Mouse (Mus musculus) midbrain, embryonic 11.5 days (tissue): ENCODE measurements at regions not wholly inside any gene's neighbourhood (a gene's known extent, or its start where the extent isn't known, plus 50 kb on each side); places are given as distances from the start of the nearest gene placed in this dataset.

Experiments used
- ATAC-seq: fragments of 200-750 bp; cut with Nextera tagmentation; 2 replicates; pipeline ENCODE4 v1.8.0; 2017; ENCODE audit warnings: moderate TSS enrichment, moderate library complexity; ENCODE audit not compliant: low FRiP score
- DNase-seq: peaks from one replicate; pipeline ENCODE4 v3.0.0; 2015; ENCODE audit warnings: low spot score; ENCODE audit errors: missing footprints
- H3K27ac ChIP-seq: fragments of 300-500 bp; sonication (generic); 2 replicates; pipeline ENCODE4 v1.5.1; 2014; ENCODE audit warnings: low read depth, low read length
- H3K27me3 ChIP-seq: fragments of 300-500 bp; sonication (generic); 2 replicates; pipeline ENCODE4 v1.6.1; 2014; ENCODE audit warnings: mild to moderate bottlenecking, low read length, moderate library complexity, mixed read lengths; ENCODE audit not compliant: control insufficient read depth, insufficient read depth
- H3K36me3 ChIP-seq: fragments of 300-500 bp; sonication (generic); 2 replicates; pipeline ENCODE4 v1.6.1; 2014; ENCODE audit warnings: mild to moderate bottlenecking, low read length, moderate library complexity, mixed read lengths; ENCODE audit not compliant: control insufficient read depth, insufficient read depth
- H3K4me1 ChIP-seq: fragments of 300-500 bp; sonication (generic); 2 replicates; pipeline ENCODE4 v1.6.1; 2014; ENCODE audit warnings: low read length; ENCODE audit not compliant: control insufficient read depth, insufficient read depth
- H3K4me2 ChIP-seq: fragments of 300-500 bp; sonication (generic); 2 replicates; pipeline ENCODE4 v1.6.1; 2014; ENCODE audit warnings: mild to moderate bottlenecking, moderate library complexity
- H3K4me3 ChIP-seq: fragments of 300-500 bp; sonication (generic); 2 replicates; pipeline ENCODE4 v1.5.1; 2014; ENCODE audit warnings: low read depth, low read length
- H3K9ac ChIP-seq: fragments of 300-500 bp; sonication (generic); 2 replicates; pipeline ENCODE4 v1.6.1; 2014; ENCODE audit warnings: low read length
- H3K9me3 ChIP-seq: fragments of 300-500 bp; sonication (generic); 2 replicates; pipeline ENCODE4 v1.6.1; 2016; ENCODE audit warnings: low read length; ENCODE audit not compliant: control insufficient read depth
- WGBS: fragments of 180-500 bp; shearing (Covaris S2); extraction: QIAGEN DNeasy Blood & Tissue Kit; methylation state at CpG from one replicate; pipeline ENCODE4 v1.1.7; 2014; 5-methylcytosine and 5-hydroxymethylcytosine counted together

DNA sequence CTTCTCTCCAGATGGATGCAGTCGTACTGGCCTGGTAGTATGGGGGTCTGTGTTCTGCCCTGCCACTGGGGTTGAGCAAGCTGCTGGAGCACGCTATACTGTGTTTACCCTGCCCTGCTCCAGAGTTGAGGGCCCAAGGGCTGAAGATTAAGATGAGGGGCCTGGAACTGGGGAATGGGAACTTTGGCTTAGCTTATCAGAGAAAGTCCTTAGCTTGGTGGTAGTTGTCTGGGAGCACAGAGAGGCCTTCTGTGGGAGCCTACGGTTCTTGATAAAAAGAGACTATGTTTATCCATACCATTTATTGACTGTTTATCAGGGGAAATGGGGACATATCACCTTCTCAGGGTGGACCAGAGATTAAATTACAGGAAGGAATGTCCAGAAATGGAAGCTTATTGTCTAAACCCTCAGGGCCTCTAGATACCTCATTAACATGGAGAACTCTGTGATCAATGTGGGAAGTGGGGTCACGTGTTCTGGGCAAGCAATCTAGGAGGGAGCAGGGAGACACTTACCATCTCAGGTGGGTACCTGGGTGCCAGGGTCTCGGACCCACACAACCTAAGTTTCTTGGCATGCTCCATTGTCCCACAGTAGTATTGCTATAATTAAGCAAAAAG is 58.7 kb downstream of the Mycn start:
- Histone ChIP-seq H3K9me3 (no peaks in the 10 kb centered on the region), H3K4me3 (no peak overlapping the region), H3K4me2 (no peak overlapping the region), H3K36me3 (no peaks in the 10 kb centered on the region), H3K9ac (no peak overlapping the region), H3K27me3 (no peaks in the 10 kb centered on the region), H3K27ac (no peak overlapping the region), H3K4me1 (no peaks in the 10 kb centered on the region; the same call in 1 of the 2 replicates)
- no peak for DNase-seq
- 89% methylated on average over 5 of the region's 5 CpGs for WGBS
- ATAC-seq: no peak

DNA sequence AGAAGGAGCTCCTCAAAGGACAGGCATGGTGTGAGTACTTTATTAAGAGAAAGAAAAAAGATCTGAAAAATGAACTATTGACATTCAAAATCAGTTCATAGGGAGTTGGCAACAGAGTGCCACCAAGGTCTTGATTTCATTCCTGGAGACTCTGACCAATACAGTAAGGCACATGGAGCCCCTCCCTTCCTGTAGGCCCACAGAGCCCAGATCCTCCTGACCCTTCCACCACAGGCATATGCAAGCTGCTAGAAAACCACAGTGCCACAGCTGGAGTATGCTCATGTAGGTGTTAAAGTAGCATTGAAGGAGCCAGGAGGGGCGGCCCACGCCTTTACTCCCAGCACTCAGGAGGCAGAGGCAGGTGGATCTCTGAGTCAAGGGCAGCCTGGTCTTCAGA is 63.7 kb downstream of the Mycn start:
- DNase-seq (no peak), ATAC-seq (peak; percentile 51)
- H3K27me3 ChIP-seq: no peaks in the 10 kb centered on the region
- H3K27ac ChIP-seq: peak overlapping the region; percentile 27
- 98% methylated on average over 2 of the region's 2 CpGs for WGBS
- H3K4me2 ChIP-seq: no peak overlapping the region
- H3K4me3 ChIP-seq: no peak overlapping the region
- H3K36me3 ChIP-seq: no peaks in the 10 kb centered on the region
- no peaks in the 10 kb centered on the region for H3K9me3 ChIP-seq
- H3K9ac ChIP-seq: peak overlapping the region; percentile 3; the same call in 1 of the 2 replicates
- H3K4me1 ChIP-seq: peaks cover 9% of the 10 kb centered on the region

GRCm38 (mm10) chr12:12877539-12877938 is 64.2 kb downstream of the Mycn start:
- H3K4me2 ChIP-seq: no peak overlapping the region
- peak; percentile 93 for ATAC-seq
- H3K9ac ChIP-seq: peak overlapping the region; percentile 3; the same call in 1 of the 2 replicates
- H3K27me3 ChIP-seq: no peaks in the 10 kb centered on the region
- H3K4me3 ChIP-seq: no peak overlapping the region
- H3K9me3 ChIP-seq: no peaks in the 10 kb centered on the region
- peak; percentile 89 for DNase-seq
- WGBS: 37% methylated on average over 5 of the region's 5 CpGs
- peaks cover 9% of the 10 kb centered on the region for H3K4me1 ChIP-seq
- H3K36me3 ChIP-seq: no peaks in the 10 kb centered on the region
- peak overlapping the region; percentile 27 for H3K27ac ChIP-seq

GRCm38 (mm10) chr12:12875976-12876745 is 65.6 kb downstream of the Mycn start:
- 66% methylated on average over 12 of the region's 12 CpGs for WGBS
- ATAC-seq (no peak), DNase-seq (peak; percentile 81)
- no peaks in the 10 kb centered on the region for H3K9me3 ChIP-seq
- no peaks in the 10 kb centered on the region for H3K27me3 ChIP-seq
- no peak overlapping the region for H3K4me2 ChIP-seq
- no peak overlapping the region for H3K27ac ChIP-seq
- no peak overlapping the region for H3K4me3 ChIP-seq
- no peak overlapping the region for H3K9ac ChIP-seq
- no peaks in the 10 kb centered on the region for H3K36me3 ChIP-seq
- H3K4me1 ChIP-seq: peaks cover 9% of the 10 kb centered on the region

DNA sequence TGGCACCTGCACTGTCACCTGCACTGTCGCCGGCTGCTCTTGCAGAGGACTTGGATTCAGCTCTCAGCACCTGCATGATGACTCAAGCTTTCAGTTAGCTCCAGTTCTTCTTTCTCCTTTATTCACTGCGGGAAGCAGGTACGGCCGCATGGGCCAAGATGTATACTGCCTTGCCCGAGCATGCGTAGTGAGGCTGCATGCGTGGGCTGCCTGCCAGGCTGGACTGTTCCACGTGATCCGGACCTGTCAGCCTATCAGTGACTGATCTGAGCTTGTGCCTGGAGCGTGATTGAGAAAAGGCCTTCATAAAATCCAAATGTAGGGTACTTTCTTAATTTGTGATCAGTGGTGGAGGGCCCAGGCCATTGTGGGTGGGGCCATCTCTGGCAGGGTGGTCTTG is 68.2 kb downstream of the Mycn start:
- WGBS: 94% methylated on average over 11 of the region's 11 CpGs
- no peaks in the 10 kb centered on the region for H3K9me3 ChIP-seq
- ATAC-seq (no peak), DNase-seq (no peak)
- H3K9ac ChIP-seq: no peak overlapping the region
- no peak overlapping the region for H3K27ac ChIP-seq
- H3K36me3 ChIP-seq: no peaks in the 10 kb centered on the region
- no peaks in the 10 kb centered on the region for H3K27me3 ChIP-seq
- no peak overlapping the region for H3K4me3 ChIP-seq
- H3K4me2 ChIP-seq: no peak overlapping the region
- peaks cover 9% of the 10 kb centered on the region for H3K4me1 ChIP-seq

DNA sequence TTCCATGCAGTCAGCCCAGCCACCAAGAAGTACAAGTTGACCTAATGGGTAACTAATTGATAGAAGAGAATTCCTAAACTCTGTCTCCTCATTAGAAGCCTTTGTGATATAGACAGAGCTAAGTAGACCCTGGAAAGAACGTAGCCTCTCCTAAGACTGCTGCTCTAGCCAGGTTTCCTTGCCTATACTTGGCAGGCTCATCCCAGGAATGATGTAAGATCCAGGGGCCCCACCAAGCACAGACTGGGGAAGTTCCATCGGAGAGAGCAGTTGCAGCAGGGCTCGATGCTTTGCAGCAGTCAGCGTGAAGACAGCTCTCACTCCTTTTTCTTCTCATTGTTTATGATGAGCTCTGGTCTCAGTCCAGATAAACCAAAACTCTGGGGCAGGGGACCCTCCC is 68.7 kb downstream of the Mycn start:
- no peak overlapping the region for H3K9ac ChIP-seq
- no peak overlapping the region for H3K4me2 ChIP-seq
- no peak for ATAC-seq
- H3K36me3 ChIP-seq: no peaks in the 10 kb centered on the region
- peaks cover 9% of the 10 kb centered on the region for H3K4me1 ChIP-seq
- 78% methylated on average over 4 of the region's 4 CpGs for WGBS
- no peak for DNase-seq
- H3K27ac ChIP-seq: no peak overlapping the region
- no peaks in the 10 kb centered on the region for H3K9me3 ChIP-seq
- no peaks in the 10 kb centered on the region for H3K27me3 ChIP-seq
- no peak overlapping the region for H3K4me3 ChIP-seq

DNA sequence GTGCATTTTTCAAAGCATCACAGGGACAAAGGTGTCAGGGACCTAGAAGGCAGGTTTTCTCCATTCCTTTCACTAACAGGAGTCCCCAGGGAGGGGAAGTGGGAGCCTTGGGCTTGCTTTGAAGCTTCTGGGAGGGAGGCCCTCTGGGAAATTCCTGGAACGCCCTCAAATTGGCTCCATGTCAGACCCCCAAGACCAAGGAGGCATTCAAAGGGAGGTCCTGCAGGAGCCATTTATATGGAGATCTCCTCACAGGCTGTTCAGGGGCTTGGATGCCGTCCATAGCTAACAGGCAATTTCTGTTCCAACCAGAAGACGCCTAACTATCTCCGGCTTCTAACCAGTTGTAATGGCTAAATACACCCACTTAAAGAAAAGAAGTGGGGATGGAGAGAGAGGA is 70.4 kb downstream of the Mycn start:
- Histone ChIP-seq H3K27ac (no peak overlapping the region), H3K4me1 (peaks cover 2% of the 10 kb centered on the region; the same call in 1 of the 2 replicates), H3K36me3 (no peaks in the 10 kb centered on the region), H3K9me3 (no peaks in the 10 kb centered on the region), H3K9ac (no peak overlapping the region), H3K4me2 (no peak overlapping the region), H3K4me3 (no peak overlapping the region), H3K27me3 (no peaks in the 10 kb centered on the region)
- WGBS: 68% methylated on average over 4 of the region's 4 CpGs
- DNase-seq (no peak), ATAC-seq (no peak)

DNA sequence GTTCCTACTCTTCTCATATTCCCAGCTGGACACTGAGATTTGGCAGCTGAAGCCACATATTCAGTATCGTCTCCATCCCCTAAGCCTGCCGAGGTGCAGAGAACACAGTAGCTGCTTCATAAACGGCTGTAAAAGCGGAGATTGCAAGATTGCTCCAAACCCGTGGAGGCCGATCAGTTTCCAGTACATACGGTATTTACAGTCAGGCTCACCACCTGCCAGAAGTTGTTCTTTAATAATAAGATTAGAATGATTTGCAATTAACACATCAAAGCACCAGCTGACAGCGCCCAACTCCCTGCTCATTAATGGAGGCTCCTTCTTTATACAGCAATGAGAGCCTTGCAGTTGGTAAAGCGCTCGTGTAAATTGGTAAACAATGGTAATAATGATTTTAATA is 75.1 kb downstream of the Mycn start:
- no peaks in the 10 kb centered on the region for H3K36me3 ChIP-seq
- no peaks in the 10 kb centered on the region for H3K27me3 ChIP-seq
- no peak overlapping the region for H3K4me3 ChIP-seq
- H3K9me3 ChIP-seq: no peaks in the 10 kb centered on the region
- H3K27ac ChIP-seq: no peak overlapping the region
- no peak overlapping the region for H3K9ac ChIP-seq
- DNase-seq (no peak), ATAC-seq (no peak)
- no peaks in the 10 kb centered on the region for H3K4me1 ChIP-seq
- H3K4me2 ChIP-seq: no peak overlapping the region
- 80% methylated on average over 10 of the region's 10 CpGs for WGBS

DNA sequence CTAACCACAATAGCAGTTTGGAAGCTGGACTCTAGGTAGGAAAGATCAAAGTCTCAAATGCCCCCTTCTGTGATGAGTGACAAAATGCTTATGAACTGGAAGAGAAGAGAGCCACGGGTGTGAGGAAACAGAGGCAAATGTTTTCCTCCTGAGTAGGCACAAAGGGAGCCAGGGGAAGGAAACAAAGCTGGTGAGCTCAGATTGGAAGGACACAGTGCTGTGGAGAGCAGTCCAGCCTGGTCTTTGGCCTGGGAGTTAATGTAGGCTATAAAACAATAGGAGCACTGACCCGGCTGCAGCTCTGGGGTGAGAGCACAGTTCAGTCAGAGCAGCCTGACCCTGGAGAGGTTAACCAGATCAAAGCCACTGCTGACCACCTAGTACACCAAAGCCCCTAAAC is 91.0 kb downstream of the Mycn start:
- H3K36me3 ChIP-seq: no peaks in the 10 kb centered on the region
- DNase-seq (no peak), ATAC-seq (no peak)
- no peaks in the 10 kb centered on the region for H3K4me1 ChIP-seq
- H3K27me3 ChIP-seq: no peaks in the 10 kb centered on the region
- H3K27ac ChIP-seq: no peak overlapping the region
- no peaks in the 10 kb centered on the region for H3K9me3 ChIP-seq
- H3K4me3 ChIP-seq: no peak overlapping the region
- WGBS: 2% methylated on average over 2 of the region's 2 CpGs
- no peak overlapping the region for H3K4me2 ChIP-seq
- no peak overlapping the region for H3K9ac ChIP-seq
